Mouse (Mus musculus): ENCODE results near the gene Slc1a1.

- TF ChIP-seq CTCF (IDR thresholded peaks at IDR 0.05) (no peak), EP300 (IDR thresholded peaks at IDR 0.05; ENCODE audit: insufficient read depth, low read depth, low read length) (no peak)
Observed at GRCm38 (mm10) chr19:28844946-28845710, 10.3 kb downstream of the Slc1a1 start.
